Mouse (Mus musculus) small intestine, adult 2 months (tissue): Measurements from ENCODE around the gene Myl7.

Experiments
- CTCF ChIP-seq: fragments of 200-500 bp; IDR thresholded peaks from 2 replicates; pipeline ENCODE4 v1.5.1; 2012; ENCODE audit warnings: low read depth, mild to moderate bottlenecking, control low read depth, inconsistent platforms, low read length, moderate library complexity, mixed read lengths; ENCODE audit not compliant: insufficient replicate concordance, insufficient read length; ENCODE audit errors: extremely low read depth
- POLR2A ChIP-seq: fragments of 200-500 bp; IDR thresholded peaks from 2 replicates; pipeline ENCODE4 v1.6.1; 2012; ENCODE audit warnings: low read depth, mild to moderate bottlenecking, control low read depth, inconsistent platforms, low read length, moderate library complexity

- TF ChIP-seq CTCF (no peak), POLR2A (no peak)
These were observed 42.7 kb downstream of the Myl7 start for GRCm38 (mm10) chr11:5855902-5856301.
